Mouse (Mus musculus) fibroblast of lung, adult 2 months (primary cell): Measurements from ENCODE around the gene Gm44511.
A peak's percentile ranks its signal among the peaks of the same experiment; 100 is the strongest.
"Not testable (repeated sequence)": the region's sequence is repeated elsewhere in the genome, so short reads cannot be mapped to it uniquely, and the experiment has no call there.

ENCODE experiments used
- DNase-seq: peaks from one replicate; pipeline ENCODE4 v3.0.0-alpha.2; 2011; ENCODE audit warnings: low read depth

Gm44511 gene

GRCm38 (mm10) chr6:128760416-128761143, 65.5 kb downstream of the Gm44511 start:
- DNase-seq = peak; percentile 74

- DNase-seq = peak; percentile 77
These were observed 66.1 kb downstream of the Gm44511 start for GRCm38 (mm10) chr6:128760016-128760415.

GRCm38 (mm10) chr6:128759221-128759950, 66.7 kb downstream of the Gm44511 start:
- no peak for DNase-seq

GRCm38 (mm10) chr6:128755402-128755763, 70.7 kb downstream of the Gm44511 start:
- not testable (repeated sequence) for DNase-seq

GRCm38 (mm10) chr6:128754748-128755401, 71.2 kb downstream of the Gm44511 start:
- DNase-seq = not testable (repeated sequence)

- DNase-seq = not testable (repeated sequence)
These were observed 71.8 kb downstream of the Gm44511 start for GRCm38 (mm10) chr6:128754265-128754664.

- DNase-seq = peak; percentile 10
These were observed 72.4 kb downstream of the Gm44511 start for GRCm38 (mm10) chr6:128753610-128754224.

GRCm38 (mm10) chr6:128747006-128747405, 79.1 kb downstream of the Gm44511 start:
- not testable (repeated sequence) for DNase-seq

- DNase-seq = no peak
These were observed 88.7 kb downstream of the Gm44511 start for GRCm38 (mm10) chr6:128737445-128737844.

- DNase-seq = no peak
These were observed 90.0 kb downstream of the Gm44511 start for GRCm38 (mm10) chr6:128736100-128736499.

GRCm38 (mm10) chr6:128734896-128735295, 91.2 kb downstream of the Gm44511 start:
- no peak for DNase-seq

GRCm38 (mm10) chr6:128733908-128734679, 92.0 kb downstream of the Gm44511 start:
- DNase-seq = no peak

- DNase-seq = no peak
These were observed 94.1 kb downstream of the Gm44511 start for GRCm38 (mm10) chr6:128732032-128732431.
